ENCODE assay signal across 22 mouse cellular contexts in the genomic region with DNA sequence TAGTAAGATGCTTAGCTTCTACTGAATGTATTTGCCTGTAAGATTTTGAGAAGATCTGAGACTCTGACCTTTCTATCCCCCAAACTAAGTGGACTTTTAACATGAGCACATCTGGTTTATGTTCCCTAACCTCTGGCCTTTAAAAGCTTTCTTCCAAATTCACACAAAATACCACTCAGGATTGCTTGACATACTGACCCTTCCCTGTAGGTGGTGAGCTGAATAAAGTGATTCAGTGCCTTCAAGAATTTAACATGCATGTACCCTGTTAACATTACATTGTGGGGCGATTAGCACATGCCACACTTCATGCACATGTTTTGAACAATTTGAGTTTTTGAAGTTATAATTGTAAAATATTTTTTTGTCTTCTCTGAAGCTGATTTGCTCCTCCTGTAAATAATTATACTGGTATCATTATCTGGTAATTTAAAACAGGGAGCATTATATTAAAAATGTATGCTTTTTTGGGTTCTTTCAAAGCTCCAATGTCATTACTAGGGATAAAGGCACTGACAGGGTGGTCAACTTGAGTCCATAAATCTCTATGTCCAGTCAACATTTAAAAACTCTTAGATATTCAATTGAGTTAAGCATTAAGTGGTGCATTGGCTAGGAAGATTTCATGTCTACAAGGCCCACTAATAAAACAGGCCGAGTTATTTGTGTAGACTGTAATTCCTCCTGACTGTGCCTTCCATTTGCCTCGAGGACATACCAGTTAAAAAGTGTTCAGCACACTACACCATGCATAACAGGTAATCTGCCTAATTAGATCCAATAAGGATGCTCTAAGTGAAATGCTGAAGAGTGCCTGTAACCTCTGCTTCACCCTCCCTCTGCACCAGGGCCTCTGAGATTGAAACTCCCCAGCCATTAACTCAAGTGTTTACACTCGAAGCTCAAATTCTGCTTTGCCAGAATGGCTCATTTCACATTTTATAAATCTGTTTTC.
DNase-seq lines count a peak whose midpoint lies in the region; ATAC-seq lines count a peak whose summit lies in the region.
"Had no signal": no experiment of that assay in that cellular context is flagged by ENCODE, and none has a peak within 500 bp of the region (broad histone marks: within the 10 kb centered on the region; RNA-seq: fewer than 3 reads in every experiment).

No protein-coding gene starts in this region.

- ATAC-seq in hindbrain, embryonic 11.5 days (ENCODE audit: low FRiP score): no peak
- peak; percentile 72; the same call in 1 of the 2 replicates for ATAC-seq in neural tube, embryonic 14.5 days (ENCODE audit: low read depth)
- ATAC-seq: forebrain, embryonic 16.5 days; liver, embryonic 12.5 days had no signal

- H3K4me3 ChIP-seq in hindbrain, embryonic 11.5 days (ENCODE audit: low read depth, low read length): no peak overlapping the region
- H3K4me3 ChIP-seq in hindbrain, embryonic 10.5 days: no peak overlapping the region
- no peak overlapping the region for H3K4me3 ChIP-seq in neural tube, embryonic 14.5 days (ENCODE audit: low read depth, low read length)
- H3K4me3 ChIP-seq: embryonic facial prominence, embryonic 12.5 days; heart, embryonic 12.5 days; left cerebral cortex, adult 2 months; liver, embryonic 12.5 days; megakaryocyte, embryonic 14.5 days had no signal

- H3K4me2 ChIP-seq in hindbrain, embryonic 11.5 days (replicated peaks; ENCODE audit: low read depth, low read length): no peak overlapping the region
- no peak overlapping the region for H3K4me2 ChIP-seq in neural tube, embryonic 14.5 days (ENCODE audit: low read depth, low read length)
- H3K4me2 ChIP-seq: embryonic facial prominence, embryonic 12.5 days; heart, embryonic 12.5 days; liver, embryonic 12.5 days had no signal

- H3K9ac ChIP-seq in hindbrain, embryonic 11.5 days (ENCODE audit: low read depth, low read length): no peak overlapping the region
- no peak overlapping the region for H3K9ac ChIP-seq in neural tube, embryonic 14.5 days (replicated peaks; ENCODE audit: low read depth, low read length)
- H3K9ac ChIP-seq: embryonic facial prominence, embryonic 12.5 days; heart, embryonic 12.5 days; liver, embryonic 12.5 days had no signal

- peak; percentile 4 for DNase-seq in hindbrain, embryonic 11.5 days (ENCODE audit: low spot score)
- no peak for DNase-seq in hindbrain, embryonic 10.5 days (ENCODE audit: low spot score)
- DNase-seq in neural tube, embryonic 10.5 days (ENCODE audit: extremely low spot score, low spot score): no peak
- DNase-seq in forelimb bud, embryonic 11.5 days (ENCODE audit: low read depth, low spot score): peak; percentile 68
- peak; percentile 67 for DNase-seq in retina, postnatal 1 day
- no peak for DNase-seq in liver
- no peak for DNase-seq in right cerebral cortex, postnatal 25 days
- DNase-seq: cerebellum, adult 2 months; heart, postnatal 14 days; kidney, postnatal 36 days; layer of hippocampus, adult 9-11 months; left cerebral cortex, postnatal 4 days; lung, adult 2 months; thymus, postnatal 14 days had no signal

- H3K36me3 ChIP-seq in hindbrain, embryonic 11.5 days (ENCODE audit: control insufficient read depth, insufficient read depth, low read length): no peaks in the 10 kb centered on the region
- H3K36me3 ChIP-seq in hindbrain, embryonic 10.5 days: no peaks in the 10 kb centered on the region
- no peaks in the 10 kb centered on the region for H3K36me3 ChIP-seq in neural tube, embryonic 14.5 days (ENCODE audit: control insufficient read depth, insufficient read depth, low read length)
- H3K36me3 ChIP-seq: embryonic facial prominence, embryonic 12.5 days; G1E; heart, embryonic 12.5 days; liver, embryonic 12.5 days had no signal

- H3K9me3 ChIP-seq in hindbrain, embryonic 11.5 days (ENCODE audit: control insufficient read depth, low read length): no peaks in the 10 kb centered on the region
- no peaks in the 10 kb centered on the region for H3K9me3 ChIP-seq in hindbrain, embryonic 10.5 days
- H3K9me3 ChIP-seq in neural tube, embryonic 14.5 days (ENCODE audit: control insufficient read depth, low read length): no peaks in the 10 kb centered on the region
- H3K9me3 ChIP-seq: embryonic facial prominence, embryonic 12.5 days; G1E; heart, embryonic 12.5 days; liver, embryonic 12.5 days; megakaryocyte, embryonic 14.5 days had no signal

- H3K27me3 ChIP-seq in hindbrain, embryonic 11.5 days (ENCODE audit: control insufficient read depth, insufficient read depth, low read length): no peaks in the 10 kb centered on the region
- H3K27me3 ChIP-seq in hindbrain, embryonic 10.5 days (ENCODE audit: insufficient read depth, poor library complexity, severe bottlenecking): no peaks in the 10 kb centered on the region
- no peaks in the 10 kb centered on the region for H3K27me3 ChIP-seq in neural tube, embryonic 14.5 days (ENCODE audit: control insufficient read depth, insufficient read depth, low read length)
- H3K27me3 ChIP-seq: embryonic facial prominence, embryonic 12.5 days; heart, embryonic 12.5 days; liver, embryonic 12.5 days; megakaryocyte, embryonic 14.5 days had no signal

- no peak overlapping the region for H3K27ac ChIP-seq in hindbrain, embryonic 11.5 days (ENCODE audit: low read depth, low read length)
- H3K27ac ChIP-seq in hindbrain, embryonic 10.5 days: no peak overlapping the region
- no peak overlapping the region for H3K27ac ChIP-seq in neural tube, embryonic 14.5 days (ENCODE audit: low read depth, low read length)
- H3K27ac ChIP-seq: embryonic facial prominence, embryonic 12.5 days; left cerebral cortex, adult 2 months; liver, embryonic 12.5 days had no signal

- H3K4me1 ChIP-seq in hindbrain, embryonic 11.5 days (replicated peaks; ENCODE audit: control insufficient read depth, insufficient read depth, low read length): no peaks in the 10 kb centered on the region
- H3K4me1 ChIP-seq in hindbrain, embryonic 10.5 days (replicated peaks): no peaks in the 10 kb centered on the region
- H3K4me1 ChIP-seq in neural tube, embryonic 14.5 days (ENCODE audit: control insufficient read depth, insufficient read depth, low read length): no peaks in the 10 kb centered on the region
- H3K4me1 ChIP-seq: embryonic facial prominence, embryonic 12.5 days; heart, embryonic 12.5 days; liver, embryonic 12.5 days; megakaryocyte, embryonic 14.5 days had no signal

- 64% methylated on average over 4 of the region's 4 CpGs for WGBS in hindbrain, embryonic 11.5 days
- WGBS in hindbrain, embryonic 10.5 days: 67% methylated on average over 4 of the region's 4 CpGs
- WGBS in neural tube, embryonic 14.5 days: 46% methylated on average over 4 of the region's 4 CpGs

Comparison
In these comparisons a context has a peak if more than half of its experiments do, and no peak if none do; other contexts are left out.
1. DNase-seq: peak in hindbrain, embryonic 11.5 days (single experiment), forelimb bud, embryonic 11.5 days (single experiment) and retina, postnatal 1 day (single experiment); none in hindbrain, embryonic 10.5 days (single experiment), neural tube, embryonic 10.5 days (single experiment), liver (single experiment) and right cerebral cortex, postnatal 25 days (single experiment).